Mouse (Mus musculus) CH12F3 (cell line): ENCODE results near the gene Apol7a.

Experiments used
- in situ Hi-C: fragments of 300-500 bp; cut with MboI; formaldehyde crosslinking; loops from 2 replicates; pipeline ENCODE4 v1.14.3; 2020; ENCODE audit warnings: low sequenced_read_pairs

The Apol7a gene

DNA sequence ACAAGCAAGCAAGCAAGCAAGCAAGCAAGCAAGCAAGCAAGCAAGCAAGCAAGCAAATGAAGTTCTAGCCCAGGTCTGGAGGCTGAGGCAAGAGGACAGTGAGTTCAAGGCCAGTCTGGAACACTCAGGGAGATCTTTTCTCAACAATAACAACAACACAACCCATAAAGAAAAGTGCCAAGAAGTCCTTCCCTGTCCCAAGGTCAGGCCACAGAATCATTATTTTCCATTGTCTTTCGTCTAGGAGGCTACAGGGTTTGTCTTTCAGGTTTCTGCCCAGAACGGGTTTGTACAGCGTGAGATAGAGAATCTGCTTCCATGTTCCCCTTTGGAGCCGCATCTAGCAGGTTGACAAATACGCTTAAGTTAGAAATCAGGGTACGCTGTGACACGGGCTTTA is 48.8 kb downstream of the Apol7a start:
- in situ Hi-C loops: no loop called here

DNA sequence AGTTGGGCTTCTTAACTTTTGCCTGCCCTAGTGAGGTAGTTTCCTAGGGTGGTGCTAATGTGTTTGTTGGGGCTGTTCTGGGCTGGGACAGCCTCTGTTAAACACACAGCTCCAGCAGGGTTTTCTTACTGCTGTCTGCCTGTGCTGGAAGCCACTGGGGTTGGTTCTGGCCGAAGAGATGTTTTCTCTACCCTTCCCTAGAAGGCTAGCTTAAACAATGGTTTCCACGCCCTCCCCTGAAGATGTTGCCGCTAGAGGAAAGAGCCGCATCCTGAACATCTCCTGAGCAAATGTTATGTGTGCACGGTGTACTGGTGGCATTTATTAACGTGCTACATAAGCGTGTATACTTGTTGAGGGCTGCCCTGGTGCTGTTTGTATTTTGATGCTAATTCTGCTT is 50.8 kb downstream of the Apol7a start:
- in situ Hi-C loops: no loop called here

DNA sequence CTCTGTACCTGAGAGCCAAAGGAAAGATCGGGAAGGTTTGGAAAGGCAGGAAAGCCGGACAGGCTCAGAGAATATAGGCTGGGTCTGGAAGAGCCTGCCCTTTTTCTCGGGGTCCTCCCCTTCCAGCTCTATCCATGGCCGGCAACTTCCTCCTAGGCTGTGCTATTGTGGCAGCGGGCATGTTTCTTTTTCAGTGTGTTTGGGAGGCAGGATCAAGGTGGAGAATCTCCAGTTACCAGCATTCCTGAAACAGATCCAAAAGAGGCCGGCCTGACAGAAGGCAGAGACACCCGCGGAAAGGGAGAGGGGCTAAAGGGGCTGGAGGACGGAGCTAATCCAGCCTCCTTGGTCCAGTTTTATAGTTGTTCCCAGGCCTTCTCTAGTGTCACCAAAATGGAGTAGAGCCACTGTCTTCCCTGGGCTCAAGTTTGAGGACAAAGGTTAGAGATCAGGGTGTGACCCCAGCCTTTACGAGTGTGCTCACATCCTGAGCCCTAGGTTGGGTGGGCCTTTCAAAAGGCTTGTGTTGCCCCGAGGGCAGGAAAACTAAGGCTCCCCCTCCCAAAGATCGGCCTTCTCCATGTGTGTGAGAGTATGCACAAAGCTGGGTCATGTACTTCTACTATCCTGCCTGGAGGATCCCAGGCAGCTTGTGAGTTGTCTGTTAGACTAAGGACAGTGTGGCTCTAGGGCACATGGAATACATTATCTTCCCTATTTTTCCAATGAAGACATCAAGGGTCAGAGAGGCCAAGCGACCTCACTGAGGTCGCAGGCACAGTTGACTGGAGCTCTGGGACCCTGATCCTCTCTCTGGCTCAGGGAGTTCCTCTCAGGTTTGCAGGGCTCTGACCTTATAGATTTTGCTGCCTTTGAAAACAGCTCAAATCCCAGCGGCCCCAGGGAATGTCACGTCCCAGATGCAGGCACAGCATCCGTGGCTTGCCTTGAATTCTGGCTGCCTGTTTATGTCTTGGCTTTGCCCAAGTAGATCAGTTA is 54.5 kb downstream of the Apol7a start:
- in situ Hi-C loops: no loop called here

DNA sequence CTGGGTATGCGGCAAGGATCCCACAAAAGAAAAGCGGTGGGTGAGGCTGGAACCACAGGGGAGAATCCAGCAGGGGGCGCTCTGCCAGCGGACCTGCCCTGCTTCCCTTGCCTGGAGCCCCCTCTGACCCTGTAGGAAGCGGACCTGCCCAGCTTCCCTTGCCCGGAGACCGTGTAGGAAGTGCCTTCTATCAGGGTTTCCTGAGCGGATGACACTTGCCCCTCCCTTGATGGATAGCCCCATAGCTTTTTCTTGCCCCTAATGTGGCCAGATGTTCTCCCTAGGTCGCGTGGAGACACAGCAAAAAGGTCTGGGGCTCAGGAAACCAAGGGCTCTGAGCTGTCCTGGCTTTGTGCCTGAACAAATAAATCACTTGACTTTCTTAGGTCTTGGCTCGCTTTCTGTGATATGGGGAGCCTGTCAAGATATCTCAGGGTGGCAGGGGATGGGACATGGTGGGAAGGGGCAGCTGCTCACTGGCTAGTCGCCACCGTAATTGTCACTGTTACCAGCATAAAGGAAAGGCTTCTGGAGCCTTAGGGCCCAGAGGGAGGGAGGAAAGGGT is 55.3 kb downstream of the Apol7a start:
- in situ Hi-C loops: no loop called here

DNA sequence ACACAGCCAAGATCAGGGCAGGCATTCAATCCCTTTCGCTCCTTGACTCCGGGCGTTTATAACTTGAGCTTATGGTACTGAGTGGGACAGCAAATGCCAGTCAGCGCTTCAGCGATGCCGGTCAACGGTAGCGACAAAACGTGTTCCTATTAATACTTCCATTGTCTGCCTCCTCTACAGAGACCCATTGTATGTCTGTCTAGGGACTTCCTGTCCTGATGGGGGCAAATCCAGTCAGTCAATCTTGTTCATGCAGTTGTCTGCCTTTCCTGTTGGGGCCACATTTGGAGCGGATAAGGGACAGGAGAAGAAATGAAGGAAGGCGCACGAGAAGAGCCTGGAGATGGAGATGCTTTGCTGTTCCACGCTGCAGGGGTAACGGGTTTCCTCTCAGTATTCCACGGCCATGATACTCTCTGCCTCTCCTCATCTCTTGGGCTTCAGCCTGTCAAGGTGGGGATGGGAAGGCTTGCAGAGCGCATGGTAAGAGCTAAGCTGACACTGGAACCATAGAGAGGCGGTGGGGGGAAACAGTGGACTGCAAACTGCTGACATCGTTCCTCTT is 55.9 kb downstream of the Apol7a start:
- in situ Hi-C loops: no loop called here

DNA sequence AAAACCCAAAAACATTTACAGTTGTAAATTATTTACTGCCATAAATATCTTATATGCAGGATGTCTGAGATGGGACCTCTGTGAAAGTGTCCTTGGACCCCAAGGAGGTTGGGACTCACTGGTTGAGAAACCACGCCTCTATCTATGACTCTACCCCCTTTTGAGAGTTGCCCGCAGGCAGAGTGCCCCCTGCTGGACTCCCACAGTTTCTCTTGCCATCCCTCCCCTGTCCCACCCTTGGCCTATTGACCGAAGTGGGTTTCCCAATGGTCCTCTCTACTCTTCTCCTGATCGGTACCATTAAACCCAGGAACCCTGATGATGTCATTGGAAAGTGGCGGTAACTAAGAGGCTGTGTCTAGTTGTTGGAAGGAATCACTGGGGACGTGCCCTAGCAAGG is 56.9 kb downstream of the Apol7a start:
- in situ Hi-C loops: no loop called here

DNA sequence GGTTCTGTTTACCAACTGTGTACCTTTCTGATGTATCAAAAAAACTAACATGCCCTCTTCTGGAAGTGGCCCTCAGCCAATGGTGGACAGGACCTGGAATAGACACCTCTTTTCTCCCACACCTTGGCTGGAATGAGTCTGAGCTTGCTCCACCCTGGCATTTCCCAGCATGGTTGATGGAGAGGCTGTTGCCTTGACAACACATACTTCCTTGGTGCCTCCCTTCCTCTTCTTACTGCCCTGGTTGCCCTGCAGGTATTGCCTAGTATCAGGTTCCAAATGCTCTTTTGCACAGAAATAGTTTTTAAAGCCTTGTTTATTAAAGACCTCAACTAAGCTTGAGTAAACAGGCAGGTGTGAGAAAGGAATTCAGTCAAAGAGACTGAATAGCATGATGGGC is 58.3 kb downstream of the Apol7a start:
- in situ Hi-C loops: no loop called here

DNA sequence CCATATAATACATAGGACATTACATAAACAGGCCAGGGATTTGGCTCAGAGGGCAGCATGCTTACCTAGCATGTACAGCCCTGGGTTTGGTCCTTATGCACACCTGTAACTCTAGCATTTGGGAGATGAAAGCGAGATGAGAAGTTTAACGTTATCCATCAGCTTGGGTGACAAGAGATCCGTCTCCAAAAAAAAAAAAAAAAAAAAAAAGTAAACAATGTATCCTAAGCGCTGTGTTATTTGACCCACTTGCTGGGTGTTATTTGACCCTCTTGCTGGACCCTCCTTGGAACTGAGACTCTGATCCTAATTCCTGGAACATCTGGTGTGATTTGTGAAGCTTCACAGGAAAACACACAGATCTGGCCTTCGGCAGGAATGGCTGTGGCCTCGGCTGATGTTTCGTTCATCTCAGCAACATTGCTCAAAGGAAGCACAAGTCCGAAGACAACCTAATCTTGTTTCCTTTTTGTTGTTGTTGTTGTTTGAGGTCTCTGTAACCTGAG is 59.9 kb downstream of the Apol7a start:
- in situ Hi-C loops: no loop called here

DNA sequence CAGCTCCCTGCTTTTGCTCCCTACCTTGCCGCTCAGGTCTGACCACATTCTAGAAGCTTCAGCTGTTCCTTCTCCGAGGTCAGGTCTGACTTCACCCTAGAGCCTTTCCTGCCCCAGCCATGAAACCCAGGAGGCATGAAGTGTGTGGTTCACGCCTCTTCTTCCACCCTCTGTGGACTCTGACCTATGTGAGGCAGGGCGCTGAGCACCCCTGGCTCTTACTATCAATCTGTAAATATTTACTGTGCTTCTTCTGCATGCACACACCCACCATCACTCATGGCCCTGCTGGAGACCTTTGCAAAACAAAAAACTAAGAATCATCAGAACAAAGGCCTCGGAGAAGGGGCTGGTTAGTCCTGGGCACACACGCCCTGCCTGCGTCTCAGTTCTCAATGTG is 60.5 kb downstream of the Apol7a start:
- in situ Hi-C loops: no loop called here
